Mouse (Mus musculus): ENCODE results near the gene Ak9. TPM values are rescaled to one million over a fixed set of nuclear protein-coding genes. Genes with fewer than 3 reads are reported as not detected.
"Not testable (repeated sequence)": the region's sequence is repeated elsewhere in the genome, so short reads cannot be mapped to it uniquely, and the experiment has no call there.

Ak9 gene
- polyA plus RNA-seq, 1 experiment from 2014 or later = 0.04 TPM

GRCm38 (mm10) chr10:41341346-41341745 is 37.6 kb downstream of the Ak9 start:
- H3K36me3 ChIP-seq = no peaks in the 10 kb centered on the region
- ATAC-seq (ENCODE audit: insufficient number of reproducible peaks, insufficient read depth, low FRiP score, low TSS enrichment, low read depth) = no peak
- no peak overlapping the region for H3K4me3 ChIP-seq
- H3K4me2 ChIP-seq = no peak overlapping the region
- H3K9me3 ChIP-seq = no peaks in the 10 kb centered on the region
- WGBS = 84% methylated on average over 7 of the region's 7 CpGs
- no peaks in the 10 kb centered on the region for H3K4me1 ChIP-seq
- no peak overlapping the region for H3K27ac ChIP-seq
- H3K9ac ChIP-seq = no peak overlapping the region
- H3K27me3 ChIP-seq = no peaks in the 10 kb centered on the region

GRCm38 (mm10) chr10:41365086-41365485 is 61.3 kb downstream of the Ak9 start:
- ATAC-seq (ENCODE audit: insufficient number of reproducible peaks, insufficient read depth, low FRiP score, low TSS enrichment, low read depth) = no peak
- Histone ChIP-seq H3K4me1 (no peaks in the 10 kb centered on the region), H3K36me3 (no peaks in the 10 kb centered on the region), H3K9me3 (no peaks in the 10 kb centered on the region), H3K4me3 (no peak overlapping the region), H3K27ac (no peak overlapping the region), H3K27me3 (no peaks in the 10 kb centered on the region), H3K9ac (no peak overlapping the region), H3K4me2 (no peak overlapping the region)
- 85% methylated on average over 9 of the region's 9 CpGs for WGBS

- Histone ChIP-seq H3K9ac (no peak overlapping the region), H3K36me3 (no peaks in the 10 kb centered on the region), H3K4me3 (no peak overlapping the region), H3K27me3 (no peaks in the 10 kb centered on the region), H3K4me1 (no peaks in the 10 kb centered on the region), H3K4me2 (no peak overlapping the region), H3K27ac (no peak overlapping the region), H3K9me3 (no peaks in the 10 kb centered on the region)
- no peak for ATAC-seq (ENCODE audit: insufficient number of reproducible peaks, insufficient read depth, low FRiP score, low TSS enrichment, low read depth)
- 70% methylated on average over 12 of the region's 12 CpGs for WGBS
Observed at GRCm38 (mm10) chr10:41380466-41380865, 76.7 kb downstream of the Ak9 start.

DNA sequence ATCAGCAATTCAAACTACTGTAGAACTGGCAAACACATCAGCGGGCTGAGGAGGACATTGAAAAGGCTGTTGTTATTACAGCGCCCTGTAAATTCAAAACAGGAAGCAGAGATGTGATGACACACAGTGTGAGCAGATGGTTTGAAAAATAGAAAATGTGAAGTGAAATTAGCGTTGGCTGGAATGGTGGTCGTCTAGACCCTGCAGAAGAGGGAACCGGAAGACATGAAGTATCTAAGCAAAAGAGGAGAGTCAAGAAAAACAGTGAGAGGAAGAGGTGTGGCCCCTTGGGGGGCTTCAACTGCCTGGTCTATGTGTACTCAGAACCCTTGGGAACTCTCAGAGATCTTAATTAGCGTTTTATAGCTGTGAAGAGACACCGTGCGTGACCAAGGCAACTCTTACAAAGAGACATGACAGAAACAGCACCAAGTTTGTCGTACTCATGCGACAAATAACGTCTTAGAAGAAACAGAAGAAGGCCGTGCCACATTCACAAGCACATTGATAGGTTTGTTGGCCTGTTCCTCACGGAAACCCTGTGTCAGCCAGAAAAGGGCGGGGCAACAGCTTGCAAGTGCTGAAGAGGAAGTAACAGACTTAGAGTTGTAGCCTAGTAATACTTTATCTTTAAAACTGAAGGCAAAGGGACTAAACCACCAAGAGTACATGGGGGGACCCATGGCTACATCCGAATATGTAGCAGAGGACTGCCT is 81.9 kb downstream of the Ak9 start:
- no peaks in the 10 kb centered on the region for H3K4me1 ChIP-seq
- no peak overlapping the region for H3K4me2 ChIP-seq
- no peaks in the 10 kb centered on the region for H3K27me3 ChIP-seq
- 71% methylated on average over 15 of the region's 15 CpGs for WGBS
- H3K27ac ChIP-seq = no peak overlapping the region
- no peaks in the 10 kb centered on the region for H3K36me3 ChIP-seq
- no peaks in the 10 kb centered on the region for H3K9me3 ChIP-seq
- no peak overlapping the region for H3K4me3 ChIP-seq
- ATAC-seq (ENCODE audit: insufficient number of reproducible peaks, insufficient read depth, low FRiP score, low TSS enrichment, low read depth) = no peak
- H3K9ac ChIP-seq = no peak overlapping the region

DNA sequence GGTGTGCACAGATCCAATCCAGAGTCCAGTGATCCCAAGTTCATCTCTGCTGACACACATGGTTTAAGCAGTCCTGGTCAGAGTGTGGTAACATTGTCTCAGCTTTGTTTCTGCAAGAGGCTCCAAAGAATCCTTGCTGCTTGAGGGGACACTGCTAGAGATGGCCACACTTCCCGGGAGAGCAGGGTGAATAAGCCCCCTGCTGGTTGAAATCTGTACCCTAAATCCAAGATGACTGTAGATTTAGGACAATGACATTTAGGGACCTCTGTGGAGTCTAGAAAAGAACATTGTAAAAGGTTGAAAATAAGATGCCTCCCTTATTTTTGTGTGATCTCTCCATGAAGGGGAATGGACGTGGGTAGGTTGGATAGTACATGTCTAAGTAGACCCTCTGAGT is 89.8 kb downstream of the Ak9 start:
- no peak overlapping the region for H3K4me2 ChIP-seq
- H3K4me3 ChIP-seq = no peak overlapping the region
- H3K27ac ChIP-seq = no peak overlapping the region
- no peak for ATAC-seq (ENCODE audit: insufficient number of reproducible peaks, insufficient read depth, low FRiP score, low TSS enrichment, low read depth)
- H3K36me3 ChIP-seq = no peaks in the 10 kb centered on the region
- H3K4me1 ChIP-seq = no peaks in the 10 kb centered on the region
- H3K9ac ChIP-seq = no peak overlapping the region
- H3K9me3 ChIP-seq = no peaks in the 10 kb centered on the region
- 64% methylated on average over 2 of the region's 2 CpGs for WGBS
- no peaks in the 10 kb centered on the region for H3K27me3 ChIP-seq

DNA sequence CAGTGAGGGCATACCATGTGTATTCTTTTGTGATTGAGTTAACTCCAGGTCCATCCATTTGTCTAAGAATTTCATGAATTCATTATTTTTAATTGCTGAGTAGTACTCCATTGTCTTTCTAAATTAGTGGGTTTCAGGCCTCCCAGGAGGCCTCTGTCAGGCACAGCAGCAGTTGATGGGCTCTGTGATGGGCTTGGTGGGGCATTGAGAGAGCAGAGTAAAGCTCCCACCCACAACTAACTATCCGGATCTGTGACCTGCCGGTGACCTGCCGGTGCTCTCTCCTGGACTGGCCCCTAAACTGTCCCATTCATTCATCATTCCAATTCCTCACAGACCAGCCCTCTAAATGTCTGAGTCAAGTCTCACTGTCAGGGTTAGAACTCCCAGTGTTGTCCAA is 97.3 kb downstream of the Ak9 start:
- no peak overlapping the region for H3K4me2 ChIP-seq
- WGBS = 88% methylated on average over 3 of the region's 3 CpGs
- H3K9ac ChIP-seq = no peak overlapping the region
- H3K27ac ChIP-seq = no peak overlapping the region
- no peak for ATAC-seq (ENCODE audit: insufficient number of reproducible peaks, insufficient read depth, low FRiP score, low TSS enrichment, low read depth)
- H3K4me1 ChIP-seq = no peaks in the 10 kb centered on the region
- no peaks in the 10 kb centered on the region for H3K36me3 ChIP-seq
- no peaks in the 10 kb centered on the region for H3K27me3 ChIP-seq
- H3K4me3 ChIP-seq = no peak overlapping the region
- no peaks in the 10 kb centered on the region for H3K9me3 ChIP-seq

DNA sequence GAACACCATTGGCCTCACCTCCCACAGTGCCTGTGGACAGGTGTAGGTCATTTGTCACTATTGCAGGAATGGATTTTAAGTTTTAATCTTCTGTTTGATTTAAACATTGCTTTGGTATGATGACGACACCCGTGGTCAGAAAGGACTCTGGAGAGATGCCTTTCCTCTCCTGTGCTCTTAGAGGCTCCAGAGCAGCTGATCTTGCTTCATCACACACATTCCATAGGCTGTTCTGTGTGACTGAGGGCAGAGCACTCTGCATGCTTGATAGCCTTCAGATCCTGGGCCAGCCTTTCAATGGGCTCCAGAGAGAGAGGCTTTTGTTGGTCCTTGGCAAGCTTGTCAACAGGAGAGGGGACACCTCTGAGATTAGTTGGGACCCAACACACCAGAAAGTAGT is 99.6 kb downstream of the Ak9 start:
- ATAC-seq (ENCODE audit: insufficient number of reproducible peaks, insufficient read depth, low FRiP score, low TSS enrichment, low read depth) = no peak
- H3K9ac ChIP-seq = no peak overlapping the region
- no peaks in the 10 kb centered on the region for H3K36me3 ChIP-seq
- H3K4me2 ChIP-seq = no peak overlapping the region
- no peaks in the 10 kb centered on the region for H3K4me1 ChIP-seq
- H3K27me3 ChIP-seq = no peaks in the 10 kb centered on the region
- no peak overlapping the region for H3K27ac ChIP-seq
- H3K4me3 ChIP-seq = no peak overlapping the region
- no peaks in the 10 kb centered on the region for H3K9me3 ChIP-seq
- whole genome bisulfite sequencing = 75% methylated on average over 2 of the region's 2 CpGs

- no peak overlapping the region for H3K27ac ChIP-seq
- no peaks in the 10 kb centered on the region for H3K4me1 ChIP-seq
- no peaks in the 10 kb centered on the region for H3K36me3 ChIP-seq
- no peak overlapping the region for H3K4me3 ChIP-seq
- H3K9me3 ChIP-seq = no peaks in the 10 kb centered on the region
- H3K9ac ChIP-seq = no peak overlapping the region
- H3K27me3 ChIP-seq = no peaks in the 10 kb centered on the region
- WGBS = 46% methylated on average over 3 of the region's 3 CpGs
- no peak for ATAC-seq (ENCODE audit: insufficient number of reproducible peaks, insufficient read depth, low FRiP score, low TSS enrichment, low read depth)
- no peak overlapping the region for H3K4me2 ChIP-seq
Observed at GRCm38 (mm10) chr10:41403893-41404612, 100.3 kb downstream of the Ak9 start.

DNA sequence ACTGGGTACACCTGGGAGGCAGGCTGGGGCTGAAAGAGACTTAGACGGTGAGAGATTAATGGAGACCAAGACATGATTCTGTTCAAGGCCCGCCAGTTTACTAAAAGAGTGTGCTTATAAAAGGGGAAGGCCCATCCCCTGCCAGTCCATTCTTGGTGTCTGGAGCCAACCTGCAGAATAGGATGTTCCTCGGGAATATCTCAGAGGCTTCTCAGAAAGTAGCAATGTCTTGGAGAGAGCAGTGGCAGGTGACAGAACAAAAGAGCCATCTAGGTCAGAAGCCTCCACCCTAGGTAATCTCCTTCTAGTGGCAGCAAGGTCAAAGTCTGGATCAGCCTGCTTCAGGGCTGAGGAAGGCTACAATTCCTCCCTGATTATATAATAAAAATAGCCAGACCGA is 106.4 kb downstream of the Ak9 start:
- H3K4me2 ChIP-seq; H3K27me3 ChIP-seq; H3K9ac ChIP-seq; H3K27ac ChIP-seq; H3K4me1 ChIP-seq; H3K9me3 ChIP-seq; H3K4me3 ChIP-seq; H3K36me3 ChIP-seq; ATAC-seq (ENCODE audit: insufficient number of reproducible peaks, insufficient read depth, low FRiP score, low TSS enrichment, low read depth): not testable (repeated sequence)
- WGBS = 89% methylated on average over 4 of the region's 4 CpGs

DNA sequence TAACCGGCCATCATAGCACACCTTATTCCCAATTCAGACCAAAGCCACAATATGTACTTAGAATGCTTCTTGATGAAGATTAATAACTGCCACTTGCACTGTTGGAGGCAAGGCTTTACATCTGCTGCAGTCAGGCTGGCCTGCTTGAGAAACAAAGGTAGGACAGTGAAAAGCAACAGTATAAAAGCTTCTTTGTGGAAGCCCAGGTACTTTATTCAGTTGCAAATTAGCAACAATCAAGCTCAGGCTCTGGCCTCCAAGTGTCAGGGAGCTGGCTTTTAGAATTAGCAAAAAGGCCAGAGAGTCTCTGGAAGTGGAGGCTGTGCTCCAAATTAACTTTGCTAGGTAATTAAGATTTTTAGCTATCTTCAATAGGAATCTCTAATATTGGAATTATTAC is 107.0 kb downstream of the Ak9 start:
- not testable (repeated sequence) for H3K4me3 ChIP-seq; ATAC-seq (ENCODE audit: insufficient number of reproducible peaks, insufficient read depth, low FRiP score, low TSS enrichment, low read depth); H3K27ac ChIP-seq; H3K27me3 ChIP-seq; H3K9ac ChIP-seq; H3K36me3 ChIP-seq; H3K4me2 ChIP-seq; H3K4me1 ChIP-seq
- 95% methylated on average over 1 of the region's 1 CpGs for whole genome bisulfite sequencing
- peaks cover 15% of the 10 kb centered on the region for H3K9me3 ChIP-seq

- H3K27me3 ChIP-seq; H3K4me3 ChIP-seq; H3K4me1 ChIP-seq; H3K4me2 ChIP-seq; H3K27ac ChIP-seq; ATAC-seq (ENCODE audit: insufficient number of reproducible peaks, insufficient read depth, low FRiP score, low TSS enrichment, low read depth); H3K36me3 ChIP-seq; H3K9ac ChIP-seq: not testable (repeated sequence)
- peaks cover 24% of the 10 kb centered on the region for H3K9me3 ChIP-seq
- WGBS = 87% methylated on average over 1 of the region's 1 CpGs
Observed at GRCm38 (mm10) chr10:41413471-41413870, 109.7 kb downstream of the Ak9 start.

DNA sequence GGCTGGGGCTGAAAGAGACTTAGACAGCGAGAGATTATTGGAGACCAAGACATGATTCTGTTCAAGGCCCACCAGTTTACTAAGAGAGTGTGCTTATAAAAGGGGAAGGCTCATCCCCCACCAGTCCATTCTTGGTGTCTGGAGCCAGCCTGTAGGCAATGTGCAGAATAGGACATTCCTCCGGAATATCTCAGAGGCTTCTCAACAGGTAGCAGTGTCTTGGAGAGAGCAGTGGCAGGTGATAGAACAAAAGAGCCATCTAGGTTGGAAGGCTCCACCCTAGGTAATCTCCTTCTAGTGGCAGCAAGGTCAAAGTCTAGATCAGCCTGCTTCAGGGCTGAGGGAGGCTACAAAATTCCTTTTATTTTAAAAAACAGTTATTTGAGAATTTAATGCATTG is 111.6 kb downstream of the Ak9 start:
- H3K36me3 ChIP-seq; H3K27ac ChIP-seq; H3K4me1 ChIP-seq; H3K4me2 ChIP-seq; H3K27me3 ChIP-seq; ATAC-seq (ENCODE audit: insufficient number of reproducible peaks, insufficient read depth, low FRiP score, low TSS enrichment, low read depth); H3K9ac ChIP-seq; H3K4me3 ChIP-seq: not testable (repeated sequence)
- WGBS = 90% methylated on average over 2 of the region's 2 CpGs
- H3K9me3 ChIP-seq = peaks cover 24% of the 10 kb centered on the region
